Mouse (Mus musculus) T-cell, adult 2 months (primary cell): Measurements from ENCODE around the gene Lrsam1.
A peak's percentile ranks its signal among the peaks of the same experiment; 100 is the strongest.

Experiments
- DNase-seq: peaks from one replicate; pipeline ENCODE4 v3.0.0; 2022; ENCODE audit warnings: low spot score

Gene Lrsam1

DNA sequence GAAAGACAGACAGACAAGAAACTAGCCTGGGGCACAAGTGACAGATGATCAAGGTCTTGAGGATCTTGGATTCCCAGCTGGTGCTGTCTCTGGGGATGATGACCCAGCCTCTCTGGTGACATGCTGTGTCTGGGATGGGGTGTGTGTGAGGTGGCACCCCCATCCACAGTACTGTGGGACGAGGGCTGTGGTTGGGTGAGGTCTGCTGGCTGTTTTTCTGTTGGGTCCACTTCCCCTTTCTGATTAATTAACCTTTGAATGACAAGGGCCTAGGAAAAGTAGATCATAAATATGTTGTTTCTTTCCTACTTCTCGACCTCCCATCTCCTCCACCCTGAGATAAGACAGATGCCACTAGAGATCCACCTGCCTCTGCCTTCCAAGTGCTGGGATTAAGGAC, 67.3 kb downstream of the Lrsam1 start:
- no peak for DNase-seq

DNA sequence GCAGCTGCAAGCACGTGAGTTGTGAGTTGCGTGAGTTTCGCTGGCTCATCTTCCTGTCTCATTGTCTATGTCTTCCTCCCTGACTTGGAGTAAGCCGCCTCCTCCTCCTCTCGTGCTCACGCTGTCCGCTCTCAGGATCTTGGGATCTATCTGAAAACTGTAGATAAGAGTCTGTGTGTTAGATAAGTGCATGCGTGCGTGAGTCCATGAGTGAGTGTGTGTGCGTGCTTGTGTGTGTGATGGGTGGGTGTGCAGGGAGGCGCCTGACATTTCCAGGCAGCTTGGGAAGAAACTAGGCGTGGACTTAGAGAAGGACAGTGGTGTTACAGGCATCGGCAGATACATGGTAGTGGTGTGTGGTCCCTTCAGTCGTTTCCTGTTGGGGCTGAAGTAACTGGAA, 68.9 kb downstream of the Lrsam1 start:
- no peak for DNase-seq

DNA sequence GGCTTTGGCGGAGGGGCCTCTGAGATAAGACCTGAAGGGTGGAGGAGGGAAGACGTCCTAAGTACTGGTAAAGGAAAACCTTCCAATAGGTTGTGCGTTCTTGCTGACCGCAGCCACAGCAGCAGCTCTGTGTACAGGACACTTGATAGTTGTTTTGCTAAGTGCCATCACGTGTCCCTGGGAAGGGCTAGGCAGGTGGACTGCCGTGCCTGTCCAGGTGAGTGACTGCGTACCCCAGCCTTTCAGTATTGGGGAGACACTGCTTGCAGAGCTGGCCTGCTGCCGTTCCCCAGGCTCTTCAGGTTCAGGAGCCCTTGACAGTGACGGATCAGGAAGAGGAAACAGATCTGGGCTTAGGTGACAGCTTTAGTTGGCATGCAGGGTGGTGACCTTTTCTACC, 70.1 kb downstream of the Lrsam1 start:
- no peak for DNase-seq

DNA sequence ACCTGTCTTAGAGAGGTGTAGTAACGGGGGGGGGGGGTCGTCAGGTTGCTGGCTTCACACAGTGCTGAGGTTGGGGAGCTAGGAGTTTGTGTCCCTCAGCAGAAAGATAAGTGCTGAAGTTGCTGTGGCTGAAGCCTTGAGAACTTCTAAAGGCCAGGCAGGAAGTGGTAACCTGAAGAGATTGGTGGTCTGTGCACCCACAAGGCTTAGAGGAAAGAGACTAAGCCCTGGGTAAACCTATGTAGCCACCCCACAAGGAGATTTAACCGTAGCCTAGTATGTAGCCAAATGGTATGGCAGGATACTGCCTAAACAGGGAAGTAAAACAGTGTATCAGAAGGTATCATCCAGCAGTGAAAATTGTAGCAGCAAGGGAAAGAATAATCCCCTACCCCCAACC, 71.1 kb downstream of the Lrsam1 start:
- DNase-seq, result peak; percentile 68

DNA sequence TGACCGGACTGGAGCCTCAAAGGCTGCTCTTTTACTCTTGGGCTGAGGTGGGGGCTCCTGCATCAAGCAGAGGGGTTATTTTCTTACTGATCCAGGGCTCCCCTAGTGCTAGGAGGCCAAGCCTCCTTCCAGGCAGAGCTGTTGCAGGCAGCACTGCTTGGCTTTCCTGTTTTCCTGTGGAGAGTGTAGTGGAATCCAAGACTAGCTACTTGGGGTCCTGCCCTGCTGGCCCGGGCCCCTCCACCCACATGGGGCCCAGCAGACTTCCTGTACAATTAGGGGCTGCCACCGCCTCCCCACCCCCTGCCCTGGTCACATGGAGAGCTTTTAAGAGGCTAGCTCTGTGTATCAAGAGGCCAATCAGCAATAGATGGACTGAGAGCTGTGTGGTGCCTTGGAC, 72.9 kb downstream of the Lrsam1 start:
- DNase-seq, result no peak

DNA sequence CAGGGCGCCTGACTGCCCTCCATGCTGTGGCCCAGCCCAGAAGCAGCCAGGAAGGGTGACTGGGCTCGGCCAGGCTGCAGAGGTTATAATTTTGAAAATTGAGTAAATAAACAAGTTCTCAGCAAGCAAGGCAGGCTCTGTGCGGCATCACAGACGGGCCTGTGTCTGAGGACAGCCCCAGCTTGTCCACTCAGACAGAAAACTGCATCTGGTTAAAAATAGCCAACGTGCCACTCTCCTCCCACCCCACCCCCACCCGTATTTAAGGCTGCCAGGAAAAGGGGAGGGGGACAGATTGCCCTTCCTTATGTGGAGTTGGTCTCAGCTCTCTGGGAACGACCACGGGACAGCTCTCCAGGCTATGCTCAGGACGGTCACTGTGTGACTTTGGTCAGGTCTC, 73.4 kb downstream of the Lrsam1 start:
- no peak for DNase-seq

DNA sequence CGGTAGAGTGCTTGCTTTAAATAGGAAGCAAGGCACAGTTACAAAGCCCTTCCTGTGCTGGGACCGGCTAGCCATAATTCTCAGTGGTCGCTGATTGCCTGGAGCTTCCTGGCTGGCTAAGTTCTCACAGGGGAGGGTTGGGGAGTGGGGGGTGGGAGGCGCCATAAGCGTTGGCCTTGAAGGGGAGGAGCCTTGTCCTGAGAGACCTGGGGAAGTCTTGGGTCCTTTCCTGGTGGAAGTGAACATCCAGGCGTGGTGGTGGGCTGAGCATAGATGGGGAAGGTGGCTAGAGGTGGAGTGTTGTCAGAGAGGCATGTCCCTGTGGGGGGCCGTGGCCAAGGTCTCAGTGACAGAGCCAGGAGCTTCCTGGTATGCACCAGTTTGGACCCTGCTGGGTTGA, 76.7 kb downstream of the Lrsam1 start:
- no peak for DNase-seq

DNA sequence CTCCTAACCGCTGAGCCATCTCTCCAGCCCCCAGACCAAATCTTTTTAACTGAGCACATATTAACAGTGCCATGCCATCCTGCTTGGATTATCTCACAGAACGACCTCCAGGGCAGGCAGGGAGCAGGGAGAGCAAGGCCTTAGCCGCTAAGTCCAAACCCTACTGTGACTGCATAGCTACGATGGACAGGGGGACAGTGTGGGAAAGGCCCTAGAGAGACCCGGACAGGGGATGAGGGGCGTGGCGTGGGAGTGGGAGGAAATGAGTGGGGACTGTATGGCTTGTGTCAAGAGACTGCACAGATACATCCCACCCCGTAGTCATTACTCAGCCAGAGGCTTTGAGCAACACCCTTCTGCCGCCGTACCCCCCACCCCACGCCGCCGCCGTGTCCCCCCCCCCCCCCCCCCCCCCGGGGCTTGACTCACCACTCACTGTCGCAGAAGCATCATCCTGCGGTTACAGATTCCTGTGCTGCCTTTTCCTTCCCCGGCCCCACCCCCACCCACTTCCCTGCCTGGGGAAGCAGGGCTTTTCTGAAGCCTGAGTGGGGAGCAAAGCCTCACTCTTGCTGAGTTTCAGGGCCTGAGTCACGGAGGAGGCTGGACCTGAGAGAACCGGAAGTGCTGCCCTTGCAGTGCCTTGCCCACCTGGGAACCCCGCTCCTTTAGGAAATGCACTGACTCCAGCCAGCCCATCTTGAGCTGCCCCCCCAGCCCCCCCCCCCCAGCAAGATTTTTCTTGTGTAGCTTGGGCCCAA, 79.0 kb downstream of the Lrsam1 start:
- no peak for DNase-seq

DNA sequence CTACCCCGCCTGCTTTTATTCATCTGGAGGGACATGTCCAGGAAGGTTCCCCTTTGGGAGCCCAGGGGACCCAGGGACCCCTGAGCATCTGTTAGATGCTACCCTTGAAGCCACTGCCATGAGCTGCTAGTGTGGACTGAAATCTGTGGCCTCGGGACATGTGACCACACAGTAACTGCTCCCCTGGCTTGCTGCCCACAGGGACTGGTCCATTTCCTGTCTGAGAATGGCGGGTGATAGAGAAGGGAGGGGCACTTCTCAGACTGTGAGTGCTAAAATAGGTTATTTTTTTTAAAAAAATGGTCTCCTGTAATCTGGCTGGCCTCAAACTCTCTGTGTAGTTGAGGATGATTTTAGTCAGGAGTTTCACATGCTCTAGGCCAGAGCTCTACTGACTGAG, 79.7 kb downstream of the Lrsam1 start:
- DNase-seq, result no peak

DNA sequence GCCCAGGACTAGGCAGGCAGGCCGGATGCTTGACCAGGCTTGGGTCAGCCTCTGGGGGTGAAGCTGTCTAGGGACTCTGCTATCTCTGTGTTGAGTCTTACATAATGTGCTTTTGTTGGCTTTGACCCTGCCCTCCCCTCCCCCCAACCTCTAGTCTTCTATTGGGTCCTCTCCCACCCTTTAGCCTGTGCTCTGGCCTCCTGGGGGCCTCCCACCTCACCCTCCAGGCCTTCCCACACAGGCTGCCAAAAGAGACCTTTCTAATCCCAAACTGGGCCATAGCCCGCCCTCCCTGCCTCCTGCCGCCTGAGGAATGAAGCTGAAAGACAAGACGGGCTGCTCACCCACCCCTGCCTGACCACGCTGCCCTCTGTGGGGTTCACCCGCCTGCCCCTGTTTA, 80.4 kb downstream of the Lrsam1 start:
- no peak for DNase-seq

DNA sequence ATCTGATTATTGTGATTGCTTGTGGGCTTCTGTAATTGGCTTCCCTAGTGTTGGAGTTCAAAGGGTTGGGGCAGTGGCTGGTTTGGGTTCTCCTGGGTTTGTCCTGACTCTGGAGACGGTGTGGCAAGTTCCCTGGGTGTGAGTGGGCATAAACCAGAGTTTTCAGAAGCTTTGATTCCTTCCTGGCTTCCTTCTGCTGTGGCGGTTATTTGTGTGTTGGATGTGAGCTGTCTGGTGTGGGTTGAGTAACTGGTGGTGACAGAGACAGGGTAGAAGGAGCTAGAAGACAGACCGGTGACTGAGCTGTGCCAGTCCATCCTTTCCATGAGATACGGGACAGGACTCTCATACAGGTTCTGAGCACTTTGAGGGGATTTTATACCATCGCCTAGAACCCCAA, 81.8 kb downstream of the Lrsam1 start:
- no peak for DNase-seq

DNA sequence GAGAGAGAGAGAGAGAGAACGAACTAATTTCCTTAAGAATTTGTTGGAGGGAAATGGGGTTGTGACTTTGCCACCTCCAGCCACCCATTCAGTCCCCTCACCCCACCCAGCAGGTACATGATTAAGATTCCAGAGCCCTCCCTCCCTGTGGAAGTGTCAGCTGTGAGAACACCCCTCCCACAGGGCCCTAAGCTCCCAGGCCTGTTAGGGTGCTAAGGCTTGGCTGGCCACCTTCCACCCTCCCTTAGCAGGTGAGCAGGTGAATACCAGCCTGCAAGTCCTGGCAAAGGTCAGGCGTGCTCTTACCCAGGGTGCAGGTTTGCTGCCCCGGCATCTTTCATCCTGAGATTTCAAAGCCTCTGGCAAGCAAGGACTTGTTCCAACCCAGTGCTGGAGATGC, 83.0 kb downstream of the Lrsam1 start:
- DNase-seq, result no peak

DNA sequence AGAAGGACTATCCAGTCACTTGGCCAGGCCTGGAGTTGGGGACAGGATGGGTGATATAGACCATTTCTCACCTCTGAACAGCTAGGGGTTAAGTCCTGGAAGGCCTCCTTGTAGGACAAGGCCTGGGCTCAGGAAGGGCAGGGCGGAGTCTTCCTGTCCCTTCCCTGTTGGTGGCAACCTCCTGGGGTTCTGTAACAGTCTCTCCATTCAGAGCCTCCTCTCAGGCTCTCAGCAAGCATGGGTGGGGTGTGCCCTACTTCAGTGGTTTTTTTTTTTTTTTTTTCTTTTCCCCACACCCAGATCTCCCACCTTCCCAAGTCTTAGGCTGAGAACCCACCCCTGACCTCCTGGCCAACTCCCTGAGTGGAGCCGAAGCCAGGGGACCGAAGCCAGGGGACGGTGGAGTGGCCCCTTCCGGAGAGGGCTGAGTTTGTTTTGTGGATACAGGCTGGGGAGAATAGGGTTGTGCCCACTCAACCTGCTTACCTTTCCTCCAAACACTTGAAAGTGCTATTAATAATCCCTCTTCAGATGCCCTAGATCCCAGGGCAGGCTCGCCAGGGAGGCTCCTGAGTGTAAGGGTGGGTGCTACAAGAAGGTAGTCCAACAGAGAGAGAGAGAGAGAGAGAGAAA, 83.5 kb downstream of the Lrsam1 start:
- no peak for DNase-seq

DNA sequence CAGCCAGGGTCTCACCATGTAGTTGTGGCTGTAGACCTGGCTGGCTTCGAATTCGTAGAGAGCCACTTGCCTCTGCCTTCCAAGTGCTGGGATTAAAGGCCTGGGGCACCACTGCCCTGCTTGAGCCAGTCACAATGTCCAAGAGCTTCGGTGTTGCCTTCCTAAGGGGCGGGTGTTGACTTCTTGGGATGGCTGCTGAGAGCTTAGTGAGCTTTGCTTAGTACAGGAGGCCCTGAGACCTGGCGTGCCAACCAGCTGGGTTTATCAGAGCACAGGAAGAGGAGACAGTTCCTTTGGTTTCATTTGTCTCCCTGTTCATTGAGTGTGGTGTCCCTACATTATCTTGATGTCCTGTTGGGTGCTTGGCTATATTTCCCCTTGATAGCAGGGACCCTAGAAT, 84.1 kb downstream of the Lrsam1 start:
- DNase-seq, result no peak

DNA sequence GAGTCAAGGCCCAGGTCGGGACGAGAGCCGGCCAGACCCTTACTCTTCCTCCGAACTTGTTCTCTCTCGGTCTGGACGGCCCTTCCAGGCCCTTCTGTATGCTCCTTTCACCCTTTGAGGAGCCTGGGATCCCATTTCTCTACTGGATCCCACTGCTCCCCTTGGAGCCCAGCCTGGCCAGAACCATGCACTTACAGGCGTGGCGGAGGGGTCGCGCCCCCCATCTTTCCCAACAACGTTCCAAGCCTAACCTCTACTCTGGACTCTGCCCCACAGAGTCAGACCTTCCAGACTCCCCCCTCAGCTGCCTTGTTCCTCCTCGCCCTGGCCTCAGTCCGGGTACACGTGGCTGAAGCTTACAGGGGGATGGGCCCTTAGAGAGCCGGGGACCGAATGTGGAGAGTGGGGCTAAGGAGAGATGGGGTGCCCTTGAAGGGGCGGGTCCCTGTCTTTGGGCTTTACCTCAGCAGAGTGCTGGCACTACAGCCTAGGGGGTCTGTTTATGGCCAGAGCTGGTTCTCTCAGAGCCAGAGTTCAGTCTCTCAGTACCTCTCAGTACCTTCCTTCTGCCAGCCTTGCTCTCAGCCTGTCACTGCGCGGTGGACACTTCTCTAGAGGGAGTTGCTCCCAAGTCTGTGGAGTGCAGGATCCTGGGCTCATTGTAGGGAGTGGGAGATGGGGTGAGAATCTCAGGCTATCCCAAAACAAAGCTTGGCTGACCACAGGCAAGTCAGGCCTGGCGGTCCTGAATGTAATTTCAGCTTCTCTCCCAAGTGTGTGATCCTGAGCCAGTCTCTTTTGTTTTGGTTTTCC, 84.7 kb downstream of the Lrsam1 start:
- DNase-seq, result no peak

DNA sequence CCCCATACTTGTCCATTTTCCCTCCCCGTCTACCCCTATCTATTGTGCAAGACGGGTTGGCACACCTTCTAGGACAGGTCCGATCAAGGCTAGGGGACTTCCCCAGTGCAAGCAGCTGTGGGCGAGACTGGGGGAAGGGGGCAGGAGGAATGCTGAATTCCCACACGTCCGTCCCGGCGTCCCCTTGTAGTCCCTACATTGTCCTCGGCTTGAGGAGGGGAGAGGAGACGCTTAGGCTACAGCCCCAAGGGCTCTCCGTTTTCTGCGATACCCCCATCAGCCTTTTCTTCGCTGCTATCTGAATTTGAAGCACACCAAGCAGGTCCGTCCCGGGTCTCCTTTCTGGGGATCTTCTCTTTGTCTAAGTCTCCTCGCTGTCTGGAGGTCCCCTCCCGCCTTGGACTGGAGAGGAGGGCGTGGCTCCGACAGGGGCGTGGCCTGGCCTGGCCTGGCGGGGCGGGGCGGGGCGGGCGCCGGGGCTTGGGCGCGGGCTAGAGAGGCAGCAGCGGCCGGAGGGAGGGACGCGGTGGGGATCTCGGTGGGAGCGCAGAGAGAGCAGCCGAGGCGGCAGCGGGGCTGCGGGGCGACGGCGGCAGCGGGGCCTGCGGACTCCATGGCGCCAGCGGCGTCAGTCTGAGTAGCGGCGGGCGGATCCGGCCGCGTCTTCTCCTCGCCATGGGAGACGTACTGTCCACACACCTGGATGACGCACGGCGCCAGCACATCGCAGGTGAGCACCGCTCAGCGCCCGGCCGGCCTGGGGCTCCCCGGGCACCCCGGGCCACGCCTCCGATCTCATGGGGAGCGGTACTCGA, 85.5 kb downstream of the Lrsam1 start, which contains the start of gene Fam129b:
TSS of gene Fam129b (plus strand) at position 440 of the 815 bp plus-strand sequence.
- DNase-seq, result peak; percentile 36
